Mouse (Mus musculus) liver, adult 2 months (tissue): ENCODE results near the gene Gas2l3.

Experiments
- CTCF ChIP-seq: fragments of 200-500 bp; IDR thresholded peaks from 2 replicates; pipeline ENCODE4 v1.5.1; 2011; ENCODE audit warnings: low read depth, low read length, control low read depth
- POLR2A ChIP-seq: fragments of 200-500 bp; IDR thresholded peaks from 2 replicates; pipeline ENCODE4 v1.6.1; 2011; ENCODE audit warnings: low read length, control low read depth; ENCODE audit not compliant: insufficient read depth; ENCODE audit errors: extremely low read depth

- TF ChIP-seq CTCF = no peak
- no peak for TF ChIP-seq POLR2A
Measured at GRCm38 (mm10) chr10:89404936-89405335, 38.8 kb downstream of the Gas2l3 start.
